Mouse (Mus musculus): ENCODE data around the gene Spdl1. TPM values are rescaled to one million over a fixed set of nuclear protein-coding genes. Genes with fewer than 3 reads are reported as not detected.
A peak's percentile ranks its signal among the peaks of the same experiment; 100 is the strongest.
"Not testable (repeated sequence)": the region's sequence is repeated elsewhere in the genome, so short reads cannot be mapped to it uniquely, and the experiment has no call there.

Spdl1 gene
- total RNA-seq, 2 experiments from 2014 or later = 0.18 to 0.54 TPM

GRCm38 (mm10) chr11:34798066-34798465 is 35.4 kb downstream of the Spdl1 start:
- DNase-seq = not testable (repeated sequence)

- no peak for DNase-seq
Observed at GRCm38 (mm10) chr11:34796097-34796496, 37.3 kb downstream of the Spdl1 start.

GRCm38 (mm10) chr11:34791872-34792271 is 41.6 kb downstream of the Spdl1 start:
- DNase-seq = no peak

DNA sequence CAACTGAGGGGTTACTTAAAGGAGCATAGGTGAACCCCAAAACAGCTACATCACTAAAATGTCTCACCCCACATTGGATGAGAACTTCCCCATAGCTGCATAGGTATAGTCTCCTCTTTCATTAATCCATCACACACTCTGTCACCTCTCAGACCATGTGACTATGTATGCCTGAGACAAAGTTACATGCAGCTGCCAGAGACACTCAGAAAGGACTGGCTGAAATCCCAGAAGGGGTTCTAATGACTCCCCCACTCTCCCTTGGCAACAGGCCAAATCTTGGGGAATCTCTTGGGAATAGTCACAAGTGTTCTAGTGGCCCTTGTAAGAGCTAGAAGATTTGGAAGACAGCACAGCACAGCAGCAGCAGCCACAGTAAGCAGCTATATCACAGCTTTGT is 48.6 kb downstream of the Spdl1 start:
- DNase-seq = no peak

DNA sequence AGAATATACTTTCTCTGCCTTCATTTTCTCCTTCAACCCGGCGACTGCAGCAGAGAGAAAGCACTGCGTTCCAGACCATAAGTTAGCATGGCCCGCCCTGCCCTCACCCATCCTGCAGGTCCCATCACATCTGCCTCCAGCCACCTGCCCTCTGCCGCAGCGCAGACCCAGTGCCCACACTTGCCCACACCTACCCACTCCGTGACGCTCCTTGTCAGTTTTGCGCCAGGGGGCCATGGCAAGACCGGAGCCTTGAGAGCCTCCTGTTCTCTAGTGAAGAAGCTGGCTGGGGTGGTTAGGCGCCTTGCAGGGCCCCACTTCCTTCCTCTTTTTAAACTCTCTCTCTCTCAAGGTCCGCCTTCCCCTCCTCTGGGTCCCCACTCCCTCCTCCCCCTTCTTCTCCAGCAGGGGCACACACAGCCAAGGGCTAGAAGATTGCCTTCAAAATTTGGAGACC is 49.8 kb downstream of the Spdl1 start, which contains the start of gene Dock2:
Dock2 (minus strand) TSS at position 306 of the 457 bp plus-strand sequence.
- DNase-seq = peak; percentile 22

GRCm38 (mm10) chr11:34782516-34783430 is 50.7 kb downstream of the Spdl1 start:
- peak; percentile 14 for DNase-seq

- no peak for DNase-seq
Observed at GRCm38 (mm10) chr11:34780786-34781185, 52.7 kb downstream of the Spdl1 start.

DNA sequence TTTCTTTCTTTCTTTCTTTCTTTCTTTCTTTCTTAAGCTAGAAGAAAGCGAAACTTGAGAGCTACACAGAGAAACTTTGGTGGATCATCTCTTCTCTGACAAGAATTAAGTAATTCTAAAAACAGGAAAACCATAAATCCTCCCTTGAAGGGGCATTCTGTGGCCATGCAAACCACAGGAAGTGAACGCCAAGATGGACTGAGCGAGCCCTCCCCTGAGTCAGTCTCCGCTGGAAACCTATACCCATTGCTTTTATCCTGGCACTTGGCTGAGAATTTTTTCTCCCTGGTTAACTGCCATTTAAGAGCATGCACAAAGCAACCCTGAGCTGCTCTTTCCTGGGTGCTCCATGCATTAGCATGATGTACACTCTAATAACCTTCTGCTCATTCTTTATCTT is 53.5 kb downstream of the Spdl1 start:
- DNase-seq = no peak

GRCm38 (mm10) chr11:34778351-34778750 is 55.1 kb downstream of the Spdl1 start:
- no peak for DNase-seq

- DNase-seq = no peak
Observed at GRCm38 (mm10) chr11:34777529-34777928, 55.9 kb downstream of the Spdl1 start.

- DNase-seq = no peak
Observed at GRCm38 (mm10) chr11:34776054-34776453, 57.4 kb downstream of the Spdl1 start.

- no peak for DNase-seq
Observed at GRCm38 (mm10) chr11:34774636-34775035, 58.8 kb downstream of the Spdl1 start.

GRCm38 (mm10) chr11:34773304-34773895 is 60.0 kb downstream of the Spdl1 start:
- DNase-seq = no peak

DNA sequence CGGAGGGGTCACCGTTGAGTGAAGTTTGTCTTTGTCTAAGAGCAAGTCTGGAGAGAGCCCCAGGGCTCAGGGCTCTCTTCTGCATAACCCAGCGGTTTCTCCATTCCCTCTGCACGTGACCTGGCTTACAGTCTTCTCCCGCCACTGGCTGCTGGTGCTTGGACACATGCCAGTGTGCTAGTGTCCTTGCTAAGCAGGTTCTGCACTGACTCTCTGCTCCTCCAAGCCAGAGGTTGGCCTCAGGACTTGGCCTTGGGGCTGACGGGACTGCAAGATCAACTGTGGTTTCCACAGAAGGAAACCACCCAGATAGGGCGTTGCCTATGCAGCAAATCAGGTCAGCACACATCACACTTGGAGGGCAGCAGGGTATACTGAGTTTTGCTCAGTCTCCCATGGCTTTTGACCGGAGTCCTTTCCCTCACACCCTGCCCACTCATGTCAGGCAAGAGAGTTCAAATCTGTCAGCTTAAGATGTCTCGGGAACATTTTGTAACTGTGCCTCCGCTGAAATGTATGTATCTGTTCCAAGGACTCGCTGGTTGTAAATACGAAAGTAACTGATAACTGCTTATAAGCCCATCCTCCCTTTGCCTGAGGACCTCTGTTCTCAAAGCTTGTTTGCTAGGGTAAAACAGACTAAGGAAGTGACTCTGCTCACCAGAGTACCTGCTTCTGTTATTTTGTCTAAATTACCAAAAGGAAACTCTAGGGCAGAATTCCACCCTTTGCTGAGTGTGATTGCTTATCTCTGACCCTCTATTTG is 62.0 kb downstream of the Spdl1 start:
- peak; percentile 42 for DNase-seq

- no peak for DNase-seq
Observed at GRCm38 (mm10) chr11:34770666-34771065, 62.8 kb downstream of the Spdl1 start.

GRCm38 (mm10) chr11:34769946-34770345 is 63.5 kb downstream of the Spdl1 start:
- no peak for DNase-seq

- no peak for DNase-seq
Observed at GRCm38 (mm10) chr11:34769396-34769795, 64.0 kb downstream of the Spdl1 start.

DNA sequence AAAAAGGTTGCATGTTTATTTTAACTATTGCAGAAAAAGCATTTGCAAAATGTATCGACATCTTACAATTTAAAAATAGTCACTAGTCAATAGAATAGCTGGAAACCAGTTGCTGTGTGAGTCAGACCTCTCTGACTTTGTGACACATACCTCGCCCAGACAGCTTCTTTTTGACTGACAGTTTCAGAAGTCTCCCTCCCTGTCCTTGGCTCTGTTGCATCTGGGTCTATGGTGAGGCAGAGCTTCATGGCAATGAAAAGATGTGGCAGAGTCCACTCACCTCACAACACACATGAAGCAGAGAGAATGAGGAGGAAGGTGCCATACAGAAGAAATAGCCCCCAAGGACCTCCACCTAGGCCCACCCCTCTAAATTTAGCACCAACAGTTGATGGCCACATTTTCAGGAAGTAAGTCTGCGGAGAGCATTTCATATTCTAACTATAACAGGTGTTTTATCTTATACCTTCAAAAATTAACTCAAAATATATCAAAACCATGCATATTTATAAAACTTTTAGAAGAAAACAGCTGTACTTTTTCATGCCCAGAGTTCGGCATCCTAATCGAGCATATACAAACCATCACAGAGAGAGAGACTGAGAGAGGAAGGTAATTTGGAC is 69.6 kb downstream of the Spdl1 start:
- DNase-seq = no peak

DNA sequence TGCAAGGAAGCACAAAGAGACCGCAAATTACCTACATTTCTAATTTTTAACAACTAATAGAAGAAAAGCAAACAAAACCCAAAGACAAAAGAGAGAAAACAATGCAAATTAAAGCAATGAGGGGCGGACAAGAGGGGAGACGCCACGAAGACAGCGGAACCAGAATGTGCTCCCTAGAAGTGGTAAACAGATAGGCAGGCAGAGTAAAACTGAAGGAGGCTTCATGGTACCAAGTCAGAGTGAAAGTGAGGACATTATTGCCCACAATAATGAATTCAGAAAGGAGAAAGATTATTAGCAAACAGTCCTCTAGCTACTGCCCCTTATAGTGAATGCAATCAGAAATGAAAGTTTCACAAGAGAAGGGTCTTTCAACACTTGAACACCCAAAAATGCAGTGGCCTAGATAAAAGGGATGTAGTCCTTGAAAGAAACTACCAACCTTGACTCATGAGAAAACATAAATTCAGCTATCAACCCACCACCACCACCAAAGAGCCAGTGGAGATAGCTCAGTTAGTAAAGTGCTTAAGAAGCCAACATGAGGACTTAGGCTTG is 70.8 kb downstream of the Spdl1 start:
- no peak for DNase-seq

DNA sequence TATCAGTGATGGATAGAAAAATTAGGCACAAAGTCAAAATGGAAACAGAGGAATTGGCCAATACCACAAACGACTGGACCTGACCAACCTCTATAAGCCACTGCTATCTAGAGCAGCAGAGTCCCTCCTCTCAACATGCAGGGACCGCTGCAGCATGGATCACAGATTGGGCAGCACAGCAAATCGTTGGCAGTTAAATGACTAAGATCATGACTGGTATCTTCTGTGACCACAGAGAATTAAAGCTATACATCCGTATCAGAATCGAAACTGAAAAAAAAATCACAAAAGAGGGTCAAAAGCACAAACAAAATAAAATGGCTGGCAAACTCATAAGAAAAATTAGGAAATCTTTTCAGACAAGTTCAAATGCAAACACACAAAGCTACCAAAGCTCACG is 71.3 kb downstream of the Spdl1 start:
- no peak for DNase-seq

DNA sequence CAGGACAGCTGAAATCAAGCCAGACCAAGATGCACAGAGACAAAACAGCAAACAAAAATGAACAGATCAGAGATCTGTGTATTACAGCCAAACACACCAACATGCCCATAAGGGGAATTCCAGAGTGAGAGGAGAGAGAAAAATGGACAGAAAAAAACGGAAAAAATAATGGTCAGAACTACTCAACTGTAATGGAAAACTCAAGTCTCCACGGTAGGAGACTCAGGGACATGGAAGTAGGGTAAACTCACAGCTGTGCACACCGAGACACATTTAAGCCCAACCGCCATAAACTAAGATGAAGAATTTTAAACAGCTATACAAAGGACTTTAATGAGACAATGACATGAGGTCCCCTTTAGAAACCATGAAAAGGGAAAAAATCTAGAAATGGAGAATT is 73.9 kb downstream of the Spdl1 start:
- no peak for DNase-seq
